Mouse (Mus musculus): ENCODE results near the gene Pkmyt1. TPM values are rescaled to one million over a fixed set of nuclear protein-coding genes. Genes with fewer than 3 reads are reported as not detected.

Pkmyt1 gene
- polyA plus RNA-seq, 1 experiment from 2014 or later: 20.8 TPM

- peaks cover 12% of the 10 kb centered on the region for H3K36me3 ChIP-seq (ENCODE audit: control insufficient read depth, insufficient read depth, low read length)
- peaks cover 18% of the 10 kb centered on the region for H3K27me3 ChIP-seq (replicated peaks; ENCODE audit: control insufficient read depth, insufficient read depth, low read length)
- WGBS: 62% methylated on average over 15 of the region's 15 CpGs
- no peak overlapping the region for H3K27ac ChIP-seq (ENCODE audit: low read depth, low read length)
- peak overlapping the region; percentile 85 for H3K4me2 ChIP-seq (ENCODE audit: low read length)
- H3K4me1 ChIP-seq (ENCODE audit: control insufficient read depth, insufficient read depth, low read depth, low read length): peaks cover 27% of the 10 kb centered on the region
- no peak for ATAC-seq
- no peak overlapping the region; the same call in 1 of the 2 replicates for H3K4me3 ChIP-seq (ENCODE audit: low read length)
- peak overlapping the region; percentile 5 for H3K9ac ChIP-seq (ENCODE audit: low read depth, low read length)
- no peaks in the 10 kb centered on the region for H3K9me3 ChIP-seq (ENCODE audit: control insufficient read depth, low read length)
Observed at GRCm38 (mm10) chr17:23737493-23738445, 11.6 kb downstream of the Pkmyt1 start.

- H3K9me3 ChIP-seq (ENCODE audit: control insufficient read depth, low read length): no peaks in the 10 kb centered on the region
- peak overlapping the region; percentile 85 for H3K4me2 ChIP-seq (ENCODE audit: low read length)
- peak overlapping the region; percentile 74 for H3K9ac ChIP-seq (ENCODE audit: low read depth, low read length)
- no peak for ATAC-seq
- H3K4me3 ChIP-seq (ENCODE audit: low read length): peak overlapping the region; percentile 64
- peaks cover 27% of the 10 kb centered on the region for H3K4me1 ChIP-seq (ENCODE audit: control insufficient read depth, insufficient read depth, low read depth, low read length)
- peaks cover 12% of the 10 kb centered on the region for H3K36me3 ChIP-seq (ENCODE audit: control insufficient read depth, insufficient read depth, low read length)
- peaks cover 29% of the 10 kb centered on the region for H3K27me3 ChIP-seq (replicated peaks; ENCODE audit: control insufficient read depth, insufficient read depth, low read length)
- WGBS: 14% methylated on average over 2 of the region's 2 CpGs
- peak overlapping the region; percentile 84 for H3K27ac ChIP-seq (ENCODE audit: low read depth, low read length)
Observed at GRCm38 (mm10) chr17:23738836-23739201, 12.7 kb downstream of the Pkmyt1 start.

DNA sequence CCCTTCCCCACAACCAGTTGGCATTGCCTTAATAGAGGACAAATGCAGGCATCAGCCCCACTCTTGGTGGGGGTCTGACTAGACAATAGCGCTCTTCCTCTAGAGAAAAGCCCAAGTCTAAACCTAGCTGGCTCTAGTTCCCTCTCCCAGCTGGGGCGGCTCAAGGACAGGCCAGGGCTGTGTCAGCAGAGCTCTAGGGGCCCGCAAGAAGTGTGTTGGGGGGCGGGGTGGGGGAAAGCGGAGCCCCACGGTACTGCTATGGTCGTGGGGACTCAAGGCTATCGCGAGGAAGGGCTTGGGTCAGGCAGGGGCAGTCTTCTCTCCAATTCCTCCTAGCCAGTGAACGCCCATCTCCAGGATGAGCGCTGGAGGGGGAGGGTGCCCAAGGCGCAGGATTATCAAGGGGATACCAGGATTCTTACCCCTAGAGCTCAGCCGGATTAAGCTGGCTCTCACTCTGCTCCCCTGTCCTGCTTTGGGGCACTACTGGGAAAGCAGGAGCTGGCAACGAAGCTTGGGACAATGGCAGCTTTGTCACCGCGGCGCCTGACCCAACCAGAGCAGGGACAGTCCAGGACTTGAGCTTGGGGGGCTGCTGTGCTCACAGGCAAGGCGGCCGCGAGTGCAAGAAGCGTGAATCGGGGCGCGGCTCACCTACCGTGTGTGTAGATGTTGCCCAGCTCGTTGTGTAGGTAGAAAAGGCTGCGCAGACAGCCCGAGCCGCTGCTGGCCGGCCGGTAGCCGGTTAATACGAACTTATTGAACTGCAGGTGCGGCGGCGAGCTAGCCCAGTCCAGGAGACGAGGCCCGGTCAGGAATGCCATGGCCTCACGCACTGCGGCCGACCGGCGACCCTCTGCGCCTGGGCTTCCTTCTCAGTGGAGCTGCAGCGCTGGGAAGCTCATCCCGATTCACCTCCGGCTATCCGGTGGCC, 13.3 kb downstream of the Pkmyt1 start:
- Histone ChIP-seq H3K4me1 (ENCODE audit: control insufficient read depth, insufficient read depth, low read depth, low read length) (peaks cover 27% of the 10 kb centered on the region), H3K36me3 (ENCODE audit: control insufficient read depth, insufficient read depth, low read length) (peaks cover 12% of the 10 kb centered on the region), H3K4me2 (ENCODE audit: low read length) (peak overlapping the region; percentile 85), H3K27me3 (replicated peaks; ENCODE audit: control insufficient read depth, insufficient read depth, low read length) (peaks cover 35% of the 10 kb centered on the region), H3K9me3 (ENCODE audit: control insufficient read depth, low read length) (no peaks in the 10 kb centered on the region), H3K9ac (ENCODE audit: low read depth, low read length) (peak overlapping the region; percentile 74), H3K4me3 (ENCODE audit: low read length) (peak overlapping the region; percentile 64), H3K27ac (ENCODE audit: low read depth, low read length) (peak overlapping the region; percentile 84)
- peak; percentile 25 for ATAC-seq
- under 1% methylated on average over 48 of the region's 48 CpGs for WGBS

DNA sequence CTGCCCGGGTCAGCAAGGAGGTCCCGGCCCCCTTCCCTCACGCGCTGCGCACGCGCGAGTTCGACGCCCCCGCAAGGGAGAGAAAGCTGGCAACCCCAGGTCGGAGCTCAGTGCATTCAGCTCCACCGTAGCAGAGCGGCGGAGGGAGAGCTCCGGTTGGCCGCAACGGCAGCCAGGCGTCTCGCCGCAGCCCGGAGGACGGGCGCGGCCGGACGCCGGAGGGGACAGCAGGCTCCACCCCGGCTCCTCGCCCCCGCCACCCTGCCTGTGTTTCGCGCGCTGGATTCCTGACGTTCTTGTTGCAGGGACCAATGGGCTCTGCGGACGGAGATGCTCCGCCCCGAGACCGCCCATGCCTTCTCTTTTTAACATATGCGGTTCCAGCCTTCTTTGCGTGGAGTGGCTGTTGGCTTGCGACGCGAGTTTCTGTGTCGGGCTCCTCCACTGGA, 14.0 kb downstream of the Pkmyt1 start:
- Histone ChIP-seq H3K4me2 (ENCODE audit: low read length) (peak overlapping the region; percentile 85), H3K4me1 (ENCODE audit: control insufficient read depth, insufficient read depth, low read depth, low read length) (peaks cover 29% of the 10 kb centered on the region), H3K27me3 (replicated peaks; ENCODE audit: control insufficient read depth, insufficient read depth, low read length) (peaks cover 42% of the 10 kb centered on the region), H3K9me3 (ENCODE audit: control insufficient read depth, low read length) (no peaks in the 10 kb centered on the region), H3K4me3 (ENCODE audit: low read length) (peak overlapping the region; percentile 64), H3K9ac (ENCODE audit: low read depth, low read length) (peak overlapping the region; percentile 74), H3K36me3 (ENCODE audit: control insufficient read depth, insufficient read depth, low read length) (peaks cover 12% of the 10 kb centered on the region), H3K27ac (ENCODE audit: low read depth, low read length) (peak overlapping the region; percentile 84)
- WGBS: 0% methylated on average over 39 of the region's 46 CpGs
- peak; percentile 85 for ATAC-seq

DNA sequence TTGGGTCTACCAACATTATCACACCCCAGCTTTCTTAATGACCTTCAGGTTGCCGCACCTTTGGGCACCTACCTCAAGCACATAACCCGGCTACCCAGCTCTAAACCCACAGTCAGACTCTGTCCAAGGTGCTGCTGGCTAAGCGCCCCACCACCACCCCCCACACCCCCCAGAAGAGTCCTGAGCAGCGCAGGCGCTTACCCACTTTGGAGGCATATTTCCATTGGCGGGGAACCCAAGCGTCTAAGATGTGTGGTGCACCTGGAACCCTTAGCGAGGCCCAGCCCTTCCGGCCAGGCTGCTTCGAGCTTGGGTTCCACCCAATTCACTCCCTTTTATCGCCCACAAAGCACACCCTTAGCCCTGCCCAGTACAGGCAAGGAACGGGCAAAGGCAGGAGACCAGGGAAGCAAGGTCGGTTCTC, 14.5 kb downstream of the Pkmyt1 start, which contains the start of gene Paqr4:
Gene Paqr4, minus strand, starts transcription at position 270 of the 424 bp plus-strand sequence.
- peaks cover 12% of the 10 kb centered on the region for H3K36me3 ChIP-seq (ENCODE audit: control insufficient read depth, insufficient read depth, low read length)
- H3K4me3 ChIP-seq (ENCODE audit: low read length): peak within 1 kb of the TSS; percentile 64
- peak within 1 kb of the TSS; percentile 84 for H3K27ac ChIP-seq (ENCODE audit: low read depth, low read length)
- peak within 1 kb of the TSS; percentile 85 for H3K4me2 ChIP-seq (ENCODE audit: low read length)
- H3K9me3 ChIP-seq (ENCODE audit: control insufficient read depth, low read length): no peaks in the 10 kb centered on the region
- peak within 1 kb of the TSS; percentile 74 for H3K9ac ChIP-seq (ENCODE audit: low read depth, low read length)
- peak; percentile 41 for ATAC-seq
- 10% methylated on average over 13 of the region's 13 CpGs for WGBS
- H3K4me1 ChIP-seq (ENCODE audit: control insufficient read depth, insufficient read depth, low read depth, low read length): peaks cover 34% of the 10 kb centered on the region
- peaks cover 43% of the 10 kb centered on the region for H3K27me3 ChIP-seq (replicated peaks; ENCODE audit: control insufficient read depth, insufficient read depth, low read length)

DNA sequence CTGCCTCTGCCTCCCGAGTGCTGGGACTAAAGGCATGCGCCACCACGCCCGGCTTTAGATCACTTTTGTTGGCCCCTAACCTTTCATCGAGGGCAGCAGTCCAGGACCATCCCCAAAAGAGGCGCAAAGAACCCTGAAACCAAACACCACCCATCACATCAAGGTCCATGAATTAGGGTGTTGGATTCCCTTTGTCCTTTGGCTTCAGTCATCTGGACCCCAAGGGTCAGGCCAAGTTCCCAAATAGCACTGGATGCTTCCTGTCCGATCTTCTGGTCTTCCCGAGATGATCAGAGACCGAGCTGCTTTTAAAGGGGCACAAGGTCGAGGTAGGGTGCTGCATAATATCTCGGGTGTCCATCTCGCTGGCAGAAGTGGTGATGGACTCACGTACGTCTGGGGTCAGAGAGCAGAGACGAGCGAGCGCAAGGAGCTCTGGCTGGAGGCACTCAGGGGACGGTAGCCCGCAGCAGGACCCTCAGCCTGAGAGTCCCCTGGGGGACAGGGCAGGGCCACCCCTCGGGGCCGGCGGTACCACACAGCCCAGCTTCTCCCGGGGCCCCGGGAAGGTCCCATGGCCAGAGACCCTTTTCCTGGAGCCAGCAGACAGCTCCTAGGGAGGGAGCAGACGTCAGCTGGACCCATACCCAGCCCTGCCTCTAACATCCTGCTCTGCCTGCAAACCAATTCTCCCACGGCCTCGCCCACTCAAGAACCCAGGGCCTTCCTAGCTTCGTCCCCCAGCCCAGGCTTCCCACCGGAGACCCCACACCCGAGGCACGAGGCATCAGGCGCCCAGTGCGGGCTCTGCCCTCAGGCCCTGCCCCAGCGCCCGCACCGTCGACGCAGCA, 15.4 kb downstream of the Pkmyt1 start:
- H3K9ac ChIP-seq (ENCODE audit: low read depth, low read length): no peak overlapping the region; the same call in 1 of the 2 replicates
- H3K4me3 ChIP-seq (ENCODE audit: low read length): peak overlapping the region; percentile 33
- H3K9me3 ChIP-seq (ENCODE audit: control insufficient read depth, low read length): no peaks in the 10 kb centered on the region
- no peak overlapping the region for H3K27ac ChIP-seq (ENCODE audit: low read depth, low read length)
- H3K4me2 ChIP-seq (ENCODE audit: low read length): peak overlapping the region; percentile 50
- peaks cover 7% of the 10 kb centered on the region for H3K36me3 ChIP-seq (ENCODE audit: control insufficient read depth, insufficient read depth, low read length)
- H3K27me3 ChIP-seq (replicated peaks; ENCODE audit: control insufficient read depth, insufficient read depth, low read length): peaks cover 43% of the 10 kb centered on the region
- peaks cover 37% of the 10 kb centered on the region for H3K4me1 ChIP-seq (ENCODE audit: control insufficient read depth, insufficient read depth, low read depth, low read length)
- 44% methylated on average over 38 of the region's 38 CpGs for WGBS
- ATAC-seq: no peak

GRCm38 (mm10) chr17:23742210-23742793, 16.2 kb downstream of the Pkmyt1 start:
- peaks cover 37% of the 10 kb centered on the region for H3K4me1 ChIP-seq (ENCODE audit: control insufficient read depth, insufficient read depth, low read depth, low read length)
- peak overlapping the region; percentile 50 for H3K4me2 ChIP-seq (ENCODE audit: low read length)
- H3K27me3 ChIP-seq (replicated peaks; ENCODE audit: control insufficient read depth, insufficient read depth, low read length): peaks cover 48% of the 10 kb centered on the region
- no peaks in the 10 kb centered on the region for H3K9me3 ChIP-seq (ENCODE audit: control insufficient read depth, low read length)
- no peak overlapping the region for H3K27ac ChIP-seq (ENCODE audit: low read depth, low read length)
- peak overlapping the region; percentile 33 for H3K4me3 ChIP-seq (ENCODE audit: low read length)
- peaks cover 3% of the 10 kb centered on the region for H3K36me3 ChIP-seq (ENCODE audit: control insufficient read depth, insufficient read depth, low read length)
- WGBS: 8% methylated on average over 44 of the region's 44 CpGs
- H3K9ac ChIP-seq (ENCODE audit: low read depth, low read length): peak overlapping the region; percentile 11; the same call in 1 of the 2 replicates
- ATAC-seq: no peak

DNA sequence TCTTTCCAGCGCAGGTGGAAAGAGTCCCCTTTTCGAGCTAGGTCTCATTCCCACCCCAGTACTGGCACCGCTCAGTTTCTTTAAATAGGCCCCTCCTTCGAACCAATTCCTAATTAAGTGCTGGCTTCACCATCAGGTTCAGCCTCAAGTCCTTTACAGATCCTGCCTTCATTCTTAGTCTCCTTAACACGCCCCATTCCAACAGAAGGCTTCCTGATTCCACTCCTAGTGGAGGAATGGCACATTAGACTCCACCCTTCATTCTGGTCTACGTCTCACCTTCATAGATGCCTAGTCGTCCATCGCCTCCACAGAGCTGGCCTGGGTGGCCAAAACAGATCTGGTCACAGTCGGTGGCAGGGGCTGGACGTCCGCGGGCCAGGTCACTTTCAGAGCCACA, 16.8 kb downstream of the Pkmyt1 start:
- Histone ChIP-seq H3K27ac (ENCODE audit: low read depth, low read length) (no peak overlapping the region), H3K4me1 (ENCODE audit: control insufficient read depth, insufficient read depth, low read depth, low read length) (peaks cover 33% of the 10 kb centered on the region), H3K4me2 (ENCODE audit: low read length) (peak overlapping the region; percentile 50; the same call in 1 of the 2 replicates), H3K9ac (ENCODE audit: low read depth, low read length) (no peak overlapping the region), H3K36me3 (ENCODE audit: control insufficient read depth, insufficient read depth, low read length) (no peaks in the 10 kb centered on the region), H3K4me3 (ENCODE audit: low read length) (no peak overlapping the region), H3K9me3 (ENCODE audit: control insufficient read depth, low read length) (no peaks in the 10 kb centered on the region), H3K27me3 (replicated peaks; ENCODE audit: control insufficient read depth, insufficient read depth, low read length) (peaks cover 50% of the 10 kb centered on the region)
- 66% methylated on average over 12 of the region's 12 CpGs for WGBS
- no peak for ATAC-seq
